Mouse (Mus musculus): ENCODE results near the gene Ddhd1.

DNA sequence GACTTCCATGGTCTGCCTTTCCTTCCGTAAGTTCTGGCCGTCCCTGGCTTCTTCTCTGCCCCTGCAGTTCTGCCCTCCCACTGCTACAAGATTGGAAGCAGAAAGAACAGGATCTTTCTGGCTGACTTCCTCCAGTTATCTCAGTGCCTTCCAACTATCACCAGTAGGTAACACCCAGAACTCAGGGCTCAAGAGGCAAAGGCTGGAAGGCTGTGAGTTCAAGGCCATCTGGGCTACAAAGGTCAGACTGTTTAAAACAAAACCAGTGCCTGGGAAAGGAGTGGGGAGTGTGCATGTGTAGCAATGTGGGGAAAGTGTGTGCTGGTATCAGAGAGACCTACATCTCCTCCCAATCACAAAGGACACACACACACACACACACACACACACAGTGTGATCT lies 42.2 kb downstream of the Ddhd1 start:
- TF ChIP-seq CTCF (IDR thresholded peaks at IDR 0.05; ENCODE audit: low read depth): no peak
- no peak for TF ChIP-seq EP300 (optimal IDR thresholded peaks at IDR 0.05)

Data from stomach, postnatal 0 days (tissue).